Mouse (Mus musculus) embryonic facial prominence, embryonic 13.5 days (tissue): Measurements from ENCODE around the gene Tsx. TPM values are rescaled to one million over a fixed set of nuclear protein-coding genes. Genes with fewer than 3 reads are reported as not detected.
"Not testable (repeated sequence)": the region's sequence is repeated elsewhere in the genome, so short reads cannot be mapped to it uniquely, and the experiment has no call there.

Experiments
- ATAC-seq: fragments of 200-750 bp; cut with Nextera tagmentation; 2 replicates; pipeline ENCODE4 v1.8.0; 2017; ENCODE audit warnings: low read depth; ENCODE audit not compliant: insufficient number of reproducible peaks, insufficient read depth, low FRiP score, low TSS enrichment
- H3K27ac ChIP-seq: fragments of 300-500 bp; sonication (generic); 2 replicates; pipeline ENCODE4 v1.5.1; 2015; ENCODE audit warnings: moderate library complexity, mild to moderate bottlenecking, inconsistent platforms
- H3K27me3 ChIP-seq: fragments of 300-500 bp; sonication (generic); 2 replicates; pipeline ENCODE4 v1.6.1; 2015; ENCODE audit warnings: mild to moderate bottlenecking, inconsistent platforms
- H3K36me3 ChIP-seq: fragments of 300-500 bp; sonication (generic); 2 replicates; pipeline ENCODE4 v1.6.1; 2015; ENCODE audit warnings: mild to moderate bottlenecking, inconsistent platforms
- H3K4me1 ChIP-seq: fragments of 300-500 bp; sonication (generic); 2 replicates; pipeline ENCODE4 v1.6.1; 2015; ENCODE audit warnings: inconsistent platforms
- H3K4me2 ChIP-seq: fragments of 300-500 bp; sonication (generic); 2 replicates; pipeline ENCODE4 v1.6.1; 2015; ENCODE audit warnings: moderate library complexity, mild to moderate bottlenecking, inconsistent platforms
- H3K4me3 ChIP-seq: fragments of 300-500 bp; sonication (generic); 2 replicates; pipeline ENCODE4 v1.5.1; 2015; ENCODE audit warnings: mild to moderate bottlenecking, inconsistent platforms
- H3K9ac ChIP-seq: fragments of 300-500 bp; sonication (generic); 2 replicates; pipeline ENCODE4 v1.6.1; 2015; ENCODE audit warnings: mild to moderate bottlenecking, inconsistent platforms
- H3K9me3 ChIP-seq: fragments of 300-500 bp; sonication (generic); 2 replicates; pipeline ENCODE4 v1.6.1; 2016; ENCODE audit warnings: inconsistent platforms
- WGBS: fragments of 180-500 bp; shearing (Covaris S2); methylation state at CpG from one replicate; pipeline ENCODE4 v1.1.7; 2015; ENCODE audit warnings: mixed read lengths; 5-methylcytosine and 5-hydroxymethylcytosine counted together
- polyA plus RNA-seq: library from polyadenylated mRNA; unstranded; fragments of >200 nt; fragmentation: Nextera tagmentation; extraction: Ambion mirVana; gene quantifications from 2 replicates; pipeline ENCODE4 v1.2.1, GENCODE M21; 2015

Tsx gene
- polyA plus RNA-seq, 1 experiment from 2014 or later: 0.53 TPM

DNA sequence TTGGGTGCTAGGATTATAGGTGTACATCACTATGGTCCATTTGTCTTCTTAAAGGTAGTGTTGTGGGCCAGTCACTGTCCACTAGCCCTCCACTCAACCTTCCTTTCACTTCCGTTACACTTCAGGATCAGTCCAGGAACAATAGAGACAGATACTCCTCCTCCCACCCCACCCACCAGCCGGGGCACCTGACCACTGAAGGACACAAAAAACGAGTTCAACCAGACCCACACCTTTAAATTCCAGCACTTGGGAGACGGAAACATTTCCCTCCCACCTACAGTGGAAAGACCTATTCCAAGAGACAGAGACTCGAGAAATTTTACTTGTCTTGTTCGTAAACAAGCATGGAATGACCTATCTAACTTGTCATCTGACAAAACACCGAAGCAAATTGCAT lies 18.0 kb downstream of the Tsx start:
- Histone ChIP-seq H3K9me3 (no peaks in the 10 kb centered on the region), H3K4me3 (no peak overlapping the region), H3K9ac (no peak overlapping the region), H3K27ac (no peak overlapping the region), H3K4me1 (no peaks in the 10 kb centered on the region), H3K36me3 (no peaks in the 10 kb centered on the region), H3K27me3 (peaks cover 32% of the 10 kb centered on the region), H3K4me2 (no peak overlapping the region)
- whole genome bisulfite sequencing: 66% methylated on average over 7 of the region's 7 CpGs
- no peak for ATAC-seq

DNA sequence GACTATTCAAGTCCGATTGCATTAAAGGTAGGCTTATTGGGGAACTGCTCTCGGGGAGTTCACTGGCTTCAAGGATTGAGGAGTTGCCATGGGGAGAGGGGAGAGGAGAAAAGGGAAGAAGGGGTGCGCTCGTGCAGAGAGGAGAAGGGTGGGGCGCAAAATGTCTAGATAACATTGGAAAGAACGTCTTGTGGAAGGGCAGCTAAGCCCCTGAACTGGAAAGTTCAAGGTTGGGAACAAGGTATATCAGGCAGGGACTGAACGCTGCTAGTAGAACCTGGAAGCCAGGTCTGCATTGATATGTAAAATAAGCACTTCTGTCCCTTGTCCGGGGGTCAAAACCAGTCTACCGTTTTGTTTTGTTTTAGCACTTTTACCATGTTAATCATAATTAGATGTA lies 23.8 kb downstream of the Tsx start:
- Histone ChIP-seq H3K27me3 (peaks cover 41% of the 10 kb centered on the region), H3K9ac (no peak overlapping the region)
- 21% methylated on average over 9 of the region's 9 CpGs for WGBS

DNA sequence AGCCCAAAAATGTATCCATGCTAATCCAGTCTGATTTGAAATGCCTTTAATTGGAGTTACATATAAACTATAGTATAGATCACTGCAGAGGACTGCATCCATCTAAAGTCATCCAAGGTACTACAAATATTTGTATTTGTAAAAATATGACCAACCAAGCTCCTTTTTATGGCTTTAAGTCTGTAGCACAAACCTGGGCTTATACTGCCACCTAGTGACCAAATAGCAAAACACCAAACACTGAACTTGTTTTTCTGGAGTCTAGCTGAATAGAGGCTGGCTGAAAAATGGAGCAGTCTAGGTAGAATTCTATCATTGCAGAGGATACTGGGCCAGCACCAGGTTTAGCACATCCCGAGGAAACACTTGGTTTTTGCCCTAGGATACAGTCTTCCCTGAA lies 26.5 kb downstream of the Tsx start:
- peaks cover 43% of the 10 kb centered on the region for H3K27me3 ChIP-seq
- H3K4me3 ChIP-seq: no peak overlapping the region
- H3K9ac ChIP-seq: no peak overlapping the region
- H3K4me2 ChIP-seq: no peak overlapping the region
- H3K36me3 ChIP-seq: no peaks in the 10 kb centered on the region
- H3K27ac ChIP-seq: no peak overlapping the region
- no peaks in the 10 kb centered on the region for H3K4me1 ChIP-seq
- ATAC-seq: no peak
- 0% methylated on average over 1 of the region's 1 CpGs for WGBS
- H3K9me3 ChIP-seq: no peaks in the 10 kb centered on the region

More for the DNA sequence above, 23.8 kb downstream of the Tsx start:
- no peaks in the 10 kb centered on the region for H3K4me1 ChIP-seq
- no peak overlapping the region for H3K4me3 ChIP-seq
- H3K9me3 ChIP-seq: no peaks in the 10 kb centered on the region
- no peak for ATAC-seq
- H3K27ac ChIP-seq: no peak overlapping the region
- H3K36me3 ChIP-seq: no peaks in the 10 kb centered on the region
- H3K4me2 ChIP-seq: no peak overlapping the region

DNA sequence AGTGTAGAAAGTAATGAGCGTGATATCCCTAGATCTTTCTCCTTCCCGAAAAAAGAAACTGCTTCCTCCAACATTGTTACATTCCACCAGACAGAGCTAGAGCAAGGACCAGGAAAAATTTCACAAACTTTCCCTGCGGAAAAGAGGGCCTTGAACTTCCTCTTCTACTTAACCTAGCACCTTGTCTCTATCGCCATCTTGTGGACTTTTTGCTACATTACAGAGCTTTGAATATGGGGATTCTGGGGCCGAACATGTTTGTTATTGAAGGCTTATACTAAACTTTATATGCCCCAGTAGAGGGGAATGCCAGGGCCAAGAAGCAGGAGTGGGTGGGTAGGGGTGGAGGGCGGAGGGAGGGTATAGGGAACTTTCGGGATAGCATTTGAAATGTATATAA lies 29.5 kb downstream of the Tsx start:
- no peak overlapping the region for H3K9ac ChIP-seq
- H3K4me2 ChIP-seq: no peak overlapping the region
- no peaks in the 10 kb centered on the region for H3K36me3 ChIP-seq
- ATAC-seq: no peak
- no peaks in the 10 kb centered on the region for H3K4me1 ChIP-seq
- no peak overlapping the region for H3K27ac ChIP-seq
- no peaks in the 10 kb centered on the region for H3K9me3 ChIP-seq
- no peak overlapping the region for H3K4me3 ChIP-seq
- WGBS: 35% methylated on average over 7 of the region's 7 CpGs
- H3K27me3 ChIP-seq: peaks cover 48% of the 10 kb centered on the region

DNA sequence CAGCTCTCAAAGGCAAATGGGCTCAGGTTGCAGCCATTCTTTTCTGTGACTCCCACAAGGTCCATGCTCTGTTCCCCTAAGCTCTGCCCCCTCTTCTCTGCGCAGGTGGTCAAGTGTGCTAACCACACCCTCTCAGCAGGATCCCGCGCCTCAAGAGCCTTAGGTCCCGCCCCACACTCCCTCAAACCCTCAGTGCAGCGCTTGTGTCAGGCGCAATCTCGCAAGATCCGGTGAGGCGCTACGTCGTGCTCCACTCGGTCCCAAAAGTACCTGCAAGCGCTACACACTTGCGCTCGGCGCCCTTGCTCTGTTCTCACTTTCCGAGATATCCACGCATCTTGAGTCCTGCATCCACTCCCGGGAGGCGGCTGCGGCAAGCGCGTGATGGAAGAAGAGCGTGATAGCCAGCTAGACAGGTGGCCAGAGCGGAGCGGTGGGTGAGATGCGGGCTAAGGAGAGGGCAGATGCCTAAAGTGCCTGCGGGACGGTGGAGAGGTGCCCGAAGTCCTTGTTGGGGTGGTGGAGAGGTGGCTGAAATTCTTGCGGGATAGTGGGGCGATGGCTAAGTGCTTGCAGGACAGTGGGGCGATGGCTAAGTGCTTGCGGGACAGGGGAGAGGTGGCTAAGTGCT lies 33.4 kb downstream of the Tsx start:
- no peaks in the 10 kb centered on the region for H3K36me3 ChIP-seq
- H3K4me3 ChIP-seq: peak overlapping the region; percentile 39
- H3K4me2 ChIP-seq: peak overlapping the region; percentile 71
- no peak overlapping the region for H3K27ac ChIP-seq
- no peaks in the 10 kb centered on the region for H3K9me3 ChIP-seq
- ATAC-seq: peak; percentile 59; the same call in 1 of the 2 replicates
- no peaks in the 10 kb centered on the region for H3K4me1 ChIP-seq
- WGBS: 10% methylated on average over 34 of the region's 34 CpGs
- H3K9ac ChIP-seq: peak overlapping the region; percentile 52
- H3K27me3 ChIP-seq: peaks cover 41% of the 10 kb centered on the region

DNA sequence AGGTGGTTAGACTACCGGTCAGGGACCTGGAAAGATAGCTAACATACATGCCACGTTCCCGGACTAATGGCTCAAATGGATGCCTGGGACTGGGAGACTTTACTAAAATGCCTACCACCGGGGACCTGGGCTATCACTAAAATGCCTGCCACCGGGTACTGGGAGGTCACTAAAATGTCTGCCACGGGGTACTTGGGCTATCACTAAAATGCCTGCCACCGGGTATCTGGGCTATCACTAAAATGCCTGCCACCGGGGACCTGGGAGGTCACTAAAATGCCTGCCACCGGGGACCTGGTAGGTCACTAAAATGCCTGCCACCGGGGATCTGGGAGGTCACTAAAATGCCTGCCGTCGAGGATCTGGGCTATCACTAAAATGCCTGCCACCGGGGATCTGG lies 34.2 kb downstream of the Tsx start:
- peak overlapping the region; percentile 39; the same call in 1 of the 2 replicates for H3K4me3 ChIP-seq
- H3K27ac ChIP-seq, H3K9me3 ChIP-seq, H3K36me3 ChIP-seq, H3K4me1 ChIP-seq, ATAC-seq, H3K9ac ChIP-seq: not testable (repeated sequence)
- H3K4me2 ChIP-seq: peak overlapping the region; percentile 71
- 53% methylated on average over 12 of the region's 13 CpGs for WGBS
- H3K27me3 ChIP-seq: peaks cover 37% of the 10 kb centered on the region

DNA sequence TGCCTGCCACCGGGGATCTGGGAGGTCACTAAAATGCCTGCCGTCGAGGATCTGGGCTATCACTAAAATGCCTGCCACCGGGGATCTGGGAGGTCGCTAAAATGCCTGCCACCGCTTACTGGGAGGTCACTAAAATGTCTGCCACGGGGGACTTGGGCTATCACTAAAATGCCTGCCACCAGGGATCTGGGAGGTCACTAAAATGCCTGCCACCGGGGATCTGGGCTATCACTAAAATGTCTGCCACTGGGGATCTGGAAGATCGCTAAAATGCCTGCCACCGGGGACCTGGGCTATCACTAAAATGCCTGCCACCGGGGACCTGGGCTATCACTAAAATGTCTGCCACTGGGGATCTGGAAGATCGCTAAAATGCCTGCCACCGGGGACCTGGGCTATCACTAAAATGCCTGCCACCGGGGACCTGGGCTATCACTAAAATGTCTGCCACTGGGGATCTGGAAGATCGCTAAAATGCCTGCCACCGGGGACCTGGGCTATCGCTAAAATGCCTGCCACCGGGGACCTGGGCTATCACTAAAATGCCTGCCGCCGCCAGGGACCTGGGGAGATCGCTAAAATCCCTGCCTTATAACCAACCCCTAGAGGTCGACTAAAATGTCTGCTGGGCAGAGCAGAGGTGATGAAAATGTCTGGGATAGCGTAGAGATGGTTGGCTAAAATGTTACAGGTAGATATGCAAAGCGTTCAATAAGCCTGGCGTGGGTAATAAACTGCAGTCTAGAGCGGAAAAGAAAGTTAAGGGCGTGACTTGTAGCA lies 34.9 kb downstream of the Tsx start:
- H3K36me3 ChIP-seq, H3K9me3 ChIP-seq, ATAC-seq, H3K4me2 ChIP-seq, H3K9ac ChIP-seq, H3K4me1 ChIP-seq, H3K4me3 ChIP-seq, H3K27ac ChIP-seq: not testable (repeated sequence)
- peaks cover 35% of the 10 kb centered on the region for H3K27me3 ChIP-seq
- 67% methylated on average over 24 of the region's 27 CpGs for WGBS

DNA sequence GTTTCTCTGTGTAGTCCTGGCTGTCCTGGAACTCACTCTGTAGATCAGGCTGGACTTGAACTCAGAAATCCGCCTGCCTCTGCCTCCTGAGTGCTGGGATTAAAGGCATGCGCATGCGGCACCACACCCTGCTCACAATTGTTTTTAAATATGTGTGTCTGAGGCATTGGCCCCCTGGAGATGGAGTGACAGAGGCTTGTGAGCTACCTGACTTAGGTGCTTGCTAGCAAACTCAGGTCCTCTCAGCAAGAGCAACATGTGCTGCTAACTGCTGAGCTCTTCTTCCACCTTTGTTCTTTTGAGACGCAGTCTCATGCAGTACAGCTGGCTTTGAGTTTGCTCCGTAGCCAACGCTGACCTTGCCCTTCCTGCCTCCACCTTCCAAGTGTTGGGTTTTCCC lies 38.5 kb downstream of the Tsx start:
- Histone ChIP-seq H3K36me3 (no peaks in the 10 kb centered on the region), H3K4me1 (no peaks in the 10 kb centered on the region), H3K27me3 (peaks cover 11% of the 10 kb centered on the region), H3K27ac (no peak overlapping the region), H3K9me3 (no peaks in the 10 kb centered on the region), H3K9ac (no peak overlapping the region), H3K4me3 (no peak overlapping the region), H3K4me2 (no peak overlapping the region)
- no peak for ATAC-seq
- WGBS: 81% methylated on average over 6 of the region's 6 CpGs

DNA sequence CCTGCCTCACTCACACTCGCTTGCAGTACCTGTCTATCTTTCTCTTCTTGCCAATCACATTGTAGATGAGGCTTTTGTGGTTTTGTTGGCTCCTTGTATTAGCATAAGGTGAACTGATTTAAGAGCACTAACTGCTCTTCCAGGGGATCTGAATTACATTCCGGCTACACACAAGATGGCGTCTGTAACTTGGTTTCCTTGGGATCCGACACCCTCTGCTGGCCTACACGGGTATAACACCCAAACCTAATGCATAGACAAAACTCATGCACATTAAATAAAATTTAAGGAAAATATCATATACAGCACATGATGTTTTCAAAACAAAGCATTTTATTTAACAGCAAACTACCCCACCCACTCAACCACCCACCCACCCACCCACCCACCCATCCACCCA lies 45.8 kb downstream of the Tsx start:
- ATAC-seq: no peak
- Histone ChIP-seq H3K4me2 (no peak overlapping the region), H3K4me3 (no peak overlapping the region), H3K27ac (no peak overlapping the region), H3K4me1 (no peaks in the 10 kb centered on the region), H3K9ac (no peak overlapping the region), H3K36me3 (no peaks in the 10 kb centered on the region), H3K9me3 (no peaks in the 10 kb centered on the region), H3K27me3 (no peaks in the 10 kb centered on the region)
- WGBS: 76% methylated on average over 5 of the region's 5 CpGs

DNA sequence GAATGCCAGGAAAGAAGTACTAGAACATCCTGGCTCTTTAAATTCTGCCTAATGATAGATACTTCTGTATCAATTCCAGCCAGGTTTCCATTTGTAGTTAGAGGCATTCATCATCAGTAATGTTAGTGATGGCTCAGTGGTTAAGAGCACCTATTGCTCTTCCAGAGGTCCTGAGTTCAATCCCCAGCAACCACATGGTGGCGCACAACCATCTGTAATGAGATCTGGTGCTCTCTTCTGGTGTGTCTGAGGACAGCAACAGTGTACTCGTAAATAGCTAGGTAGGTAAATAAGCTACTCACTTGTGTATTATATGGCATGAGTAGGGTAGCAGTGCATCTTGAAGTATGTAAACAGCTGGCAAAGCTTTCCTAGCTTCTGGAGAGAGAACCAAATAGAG lies 54.7 kb downstream of the Tsx start:
- 64% methylated on average over 2 of the region's 2 CpGs for WGBS
- no peaks in the 10 kb centered on the region for H3K27me3 ChIP-seq
- H3K9me3 ChIP-seq: no peaks in the 10 kb centered on the region
- no peak for ATAC-seq
- no peak overlapping the region for H3K4me2 ChIP-seq
- H3K4me1 ChIP-seq: no peaks in the 10 kb centered on the region
- no peak overlapping the region for H3K9ac ChIP-seq
- no peaks in the 10 kb centered on the region for H3K36me3 ChIP-seq
- no peak overlapping the region for H3K27ac ChIP-seq
- H3K4me3 ChIP-seq: no peak overlapping the region

DNA sequence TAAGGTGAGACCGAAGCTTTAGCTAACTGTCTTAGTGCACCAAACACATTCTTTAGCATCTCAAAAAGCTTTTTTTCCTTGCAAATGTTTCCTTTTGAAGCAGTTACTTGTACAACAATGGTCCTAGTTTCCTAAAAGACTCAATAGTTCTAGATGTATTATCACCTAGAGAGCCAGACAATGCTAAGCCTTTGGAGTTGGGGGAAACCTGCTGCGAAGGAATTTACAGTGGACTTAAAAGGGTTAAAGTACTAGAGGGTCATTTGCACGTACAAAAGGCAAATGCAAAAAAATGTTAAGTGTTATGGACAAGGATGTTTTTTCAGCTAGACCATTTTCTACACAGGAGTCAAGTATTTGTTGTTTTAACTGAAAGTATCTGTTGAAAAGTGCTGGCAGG lies 58.1 kb downstream of the Tsx start:
- ATAC-seq: no peak
- no peaks in the 10 kb centered on the region for H3K27me3 ChIP-seq

More for the DNA sequence above, 58.1 kb downstream of the Tsx start:
- no peaks in the 10 kb centered on the region for H3K36me3 ChIP-seq
- no peak overlapping the region for H3K4me2 ChIP-seq
- 79% methylated on average over 3 of the region's 3 CpGs for WGBS
- H3K9me3 ChIP-seq: no peaks in the 10 kb centered on the region
- no peaks in the 10 kb centered on the region for H3K4me1 ChIP-seq
- H3K4me3 ChIP-seq: no peak overlapping the region
- H3K9ac ChIP-seq: no peak overlapping the region
- no peak overlapping the region for H3K27ac ChIP-seq
